ENCODE assay signal across 8 mouse cellular contexts in genomic region chr12:116071023-116071422, GRCm38 (mm10). TPM values are rescaled to one million over a fixed set of nuclear protein-coding genes. Genes with fewer than 3 reads are reported as not detected.
DNase-seq lines count a peak whose midpoint lies in the region; ATAC-seq lines count a peak whose summit lies in the region.

No protein-coding gene starts in this region.

- ATAC-seq in CD4-positive, CD25-positive, alpha-beta regulatory T cell, adult 4 months: no peak
- ATAC-seq in granulocyte monocyte progenitor cell, adult 5-6 weeks (replicated peaks; ENCODE audit: poor library complexity, severe bottlenecking): peak; percentile 95
- ATAC-seq in stomach, embryonic 14.5 days (ENCODE audit: insufficient number of reproducible peaks, insufficient read depth, low FRiP score, low read depth): peak; percentile 87

- no peak overlapping the region for H3K4me3 ChIP-seq in stomach, embryonic 14.5 days (ENCODE audit: low read depth, low read length)

- H3K9me3 ChIP-seq in stomach, embryonic 14.5 days (ENCODE audit: control insufficient read depth, low read depth, low read length): no peaks in the 10 kb centered on the region

- no peak overlapping the region for H3K27ac ChIP-seq in stomach, embryonic 14.5 days (ENCODE audit: low read length)

- no peak overlapping the region for H3K9ac ChIP-seq in stomach, embryonic 14.5 days (replicated peaks; ENCODE audit: low read depth, low read length)

- no peaks in the 10 kb centered on the region for H3K27me3 ChIP-seq in stomach, embryonic 14.5 days (ENCODE audit: control insufficient read depth, insufficient read depth, low read length)

- peak; percentile 18 for DNase-seq in CD4-positive, CD25-positive, alpha-beta regulatory T cell, adult 2 months (ENCODE audit: low read depth, low spot score)
- peak; percentile 74 for DNase-seq in NIH3T3 (ENCODE audit: low read depth)
- DNase-seq in embryo, embryonic 11 days: peak; percentile 66
- peak; percentile 22 to 55 for DNase-seq in layer of hippocampus, postnatal 14 days (ENCODE audit: low spot score in 2 of 2)
- DNase-seq in mesoderm, embryonic 11.5 days (ENCODE audit: low read depth, low spot score): peak; percentile 49

- H3K4me1 ChIP-seq in stomach, embryonic 14.5 days (ENCODE audit: control insufficient read depth, insufficient read depth, low read length): no peaks in the 10 kb centered on the region

- H3K4me2 ChIP-seq in stomach, embryonic 14.5 days (replicated peaks; ENCODE audit: low read depth, low read length): no peak overlapping the region

- H3K36me3 ChIP-seq in stomach, embryonic 14.5 days (ENCODE audit: control insufficient read depth, insufficient read depth, low read length): no peaks in the 10 kb centered on the region

- 25% methylated on average over 3 of the region's 3 CpGs for WGBS in stomach, embryonic 14.5 days

RNA-seq across cellular contexts. Expression of gene Vipr2, which starts 6.5 kb away (rescaled TPM):
- polyA plus RNA-seq in CD4-positive, CD25-positive, alpha-beta regulatory T cell, adult 4 months (2017; shearing (Covaris generic)): under 1 TPM; 0.19 to 0.86 TPM
- 1.1 and 3.3 TPM in 2 replicates for total RNA-seq in granulocyte monocyte progenitor cell, adult 5-6 weeks (2014; fragmentation: Nextera tagmentation)
- total RNA-seq in granulocyte monocyte progenitor cell, adult 5-6 weeks (2017): not detected in 2 replicates
- 1 to 10 TPM; 1.8 to 2.2 TPM for total RNA-seq in layer of hippocampus, postnatal 14 days (2021)
- polyA plus RNA-seq in stomach, embryonic 14.5 days (2014; fragmentation: Nextera tagmentation; extraction: Ambion mirVana): 14.6 and 17.1 TPM in 2 replicates

RNA-seq across cellular contexts. Expression of gene Zfp386, which starts 23.5 kb away (rescaled TPM):
- 10 to 100 TPM; 47.8 to 49.0 TPM for polyA plus RNA-seq in CD4-positive, CD25-positive, alpha-beta regulatory T cell, adult 4 months (2017; shearing (Covaris generic))
- total RNA-seq in granulocyte monocyte progenitor cell, adult 5-6 weeks (2014; fragmentation: Nextera tagmentation): 43.7 and 51.2 TPM in 2 replicates
- total RNA-seq in granulocyte monocyte progenitor cell, adult 5-6 weeks (2017): 38.3 and 48.6 TPM in 2 replicates
- total RNA-seq in layer of hippocampus, postnatal 14 days (2021): 10 to 100 TPM; 37.6 to 43.3 TPM
- 51.2 and 52.6 TPM in 2 replicates for polyA plus RNA-seq in stomach, embryonic 14.5 days (2014; fragmentation: Nextera tagmentation; extraction: Ambion mirVana)

Comparison
In these comparisons a context has a peak if more than half of its experiments do, and no peak if none do; other contexts are left out.
1. DNase-seq: peak in every context shown above with its lines; median percentile 74 in NIH3T3; 66 in embryo, embryonic 11 days; 49 in mesoderm, embryonic 11.5 days; 38 in layer of hippocampus, postnatal 14 days; 18 in CD4-positive, CD25-positive, alpha-beta regulatory T cell, adult 2 months.